17 mouse cellular contexts compared by ENCODE assay signal in the genomic region with DNA sequence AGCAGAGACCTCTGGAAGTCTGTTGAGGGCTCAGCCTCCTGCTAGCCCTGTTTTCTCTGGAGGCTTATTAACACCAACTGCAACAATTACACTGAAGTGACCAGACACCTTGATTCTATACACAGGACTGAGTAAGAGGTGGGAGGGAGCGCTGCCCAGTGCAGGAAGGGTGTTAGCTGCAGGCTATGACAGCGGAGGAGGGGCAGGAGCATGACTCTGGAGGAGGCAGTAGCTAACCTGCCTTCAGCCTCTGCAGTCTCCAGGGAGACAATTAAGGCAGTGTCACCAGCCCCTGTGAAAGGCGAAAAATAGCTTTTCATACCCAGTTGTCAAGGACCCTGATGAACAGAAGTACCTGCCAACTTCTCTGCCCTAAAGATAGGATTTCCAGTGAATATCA.
DNase-seq lines count a peak whose midpoint lies in the region; ATAC-seq and TF ChIP-seq lines count a peak whose summit lies in the region.
"Had no signal": no experiment of that assay in that cellular context is flagged by ENCODE, and none has a peak within 500 bp of the region (broad histone marks: within the 10 kb centered on the region; RNA-seq: fewer than 3 reads in every experiment).

No protein-coding gene starts in this region.

- H3K4me1 ChIP-seq in forebrain, embryonic 10.5 days: peaks cover 10% of the 10 kb centered on the region
- 0 out of 2 replicates have a peak, but pooled peaks cover 4% of the 10 kb centered on the region for H3K4me1 ChIP-seq in forebrain, postnatal 0 days (ENCODE audit: insufficient read depth)
- H3K4me1 ChIP-seq in kidney, embryonic 14.5 days (ENCODE audit: control insufficient read depth, insufficient read depth, low read length): no peaks in the 10 kb centered on the region
- no peaks in the 10 kb centered on the region for H3K4me1 ChIP-seq in embryonic facial prominence, embryonic 14.5 days (ENCODE audit: control insufficient read depth, insufficient read depth, low read length)
- H3K4me1 ChIP-seq in limb, embryonic 10.5 days: peaks cover 7% of the 10 kb centered on the region
- H3K4me1 ChIP-seq: embryonic facial prominence, embryonic 12.5 days; liver, embryonic 12.5 days had no signal

- H3K36me3 ChIP-seq in forebrain, embryonic 10.5 days (replicated peaks): no peaks in the 10 kb centered on the region
- no peaks in the 10 kb centered on the region for H3K36me3 ChIP-seq in forebrain, postnatal 0 days (ENCODE audit: insufficient read depth)
- H3K36me3 ChIP-seq in kidney, embryonic 14.5 days (ENCODE audit: control insufficient read depth, insufficient read depth, low read length): no peaks in the 10 kb centered on the region
- no peaks in the 10 kb centered on the region for H3K36me3 ChIP-seq in embryonic facial prominence, embryonic 14.5 days (ENCODE audit: control insufficient read depth, insufficient read depth, low read length)
- no peaks in the 10 kb centered on the region for H3K36me3 ChIP-seq in limb, embryonic 10.5 days
- H3K36me3 ChIP-seq: embryonic facial prominence, embryonic 12.5 days; G1E; liver, embryonic 12.5 days had no signal

- H3K4me3 ChIP-seq in forebrain, embryonic 10.5 days: no peak overlapping the region
- no peak overlapping the region for H3K4me3 ChIP-seq in forebrain, postnatal 0 days (ENCODE audit: low read depth, low read length)
- no peak overlapping the region for H3K4me3 ChIP-seq in kidney, embryonic 14.5 days (ENCODE audit: low read length)
- no peak overlapping the region for H3K4me3 ChIP-seq in embryonic facial prominence, embryonic 14.5 days (ENCODE audit: low read depth, low read length)
- no peak overlapping the region for H3K4me3 ChIP-seq in limb, embryonic 10.5 days
- H3K4me3 ChIP-seq: embryonic facial prominence, embryonic 12.5 days; liver, embryonic 12.5 days had no signal

- DNase-seq in forebrain, embryonic 10.5 days (ENCODE audit: extremely low spot score, low spot score): no peak
- no peak for DNase-seq in forebrain, postnatal 0 days
- DNase-seq in kidney, adult 8-10 months: no peak
- no peak for DNase-seq in embryonic facial prominence, embryonic 14.5 days (ENCODE audit: low spot score)
- peak; percentile 34 for DNase-seq in limb, embryonic 10.5 days (ENCODE audit: low spot score)
- no peak for DNase-seq in lung, postnatal 10 days
- DNase-seq: cerebellum, adult 8-10 months; heart, adult 11 months; thymus, postnatal 4 days had no signal

- H3K27ac ChIP-seq in forebrain, embryonic 10.5 days: peak overlapping the region; percentile 6; the same call in 1 of the 2 replicates
- H3K27ac ChIP-seq in forebrain, postnatal 0 days (ENCODE audit: low read depth, low read length): no peak overlapping the region
- H3K27ac ChIP-seq in kidney, embryonic 14.5 days (ENCODE audit: low read depth, low read length): no peak overlapping the region
- no peak overlapping the region for H3K27ac ChIP-seq in embryonic facial prominence, embryonic 14.5 days (replicated peaks; ENCODE audit: low read depth, low read length)
- no peak overlapping the region for H3K27ac ChIP-seq in limb, embryonic 10.5 days
- H3K27ac ChIP-seq: embryonic facial prominence, embryonic 12.5 days; liver, embryonic 12.5 days; stomach, postnatal 0 days had no signal

- no peak for TF ChIP-seq CTCF in forebrain, postnatal 0 days (IDR thresholded peaks at IDR 0.05; ENCODE audit: low read depth)

- H3K27me3 ChIP-seq in forebrain, embryonic 10.5 days (ENCODE audit: poor library complexity, severe bottlenecking): no peaks in the 10 kb centered on the region
- no peaks in the 10 kb centered on the region for H3K27me3 ChIP-seq in forebrain, postnatal 0 days (ENCODE audit: insufficient read depth, low read length)
- no peaks in the 10 kb centered on the region for H3K27me3 ChIP-seq in kidney, embryonic 14.5 days (ENCODE audit: control insufficient read depth, insufficient read depth, low read length)
- no peaks in the 10 kb centered on the region for H3K27me3 ChIP-seq in embryonic facial prominence, embryonic 14.5 days (replicated peaks; ENCODE audit: control insufficient read depth, insufficient read depth, low read length)
- no peaks in the 10 kb centered on the region for H3K27me3 ChIP-seq in limb, embryonic 10.5 days (ENCODE audit: low read depth, poor library complexity, severe bottlenecking)
- H3K27me3 ChIP-seq: embryonic facial prominence, embryonic 12.5 days; liver, embryonic 12.5 days had no signal

- H3K9ac ChIP-seq in forebrain, postnatal 0 days: no peak overlapping the region
- H3K9ac ChIP-seq in kidney, embryonic 14.5 days (ENCODE audit: low read depth, low read length): no peak overlapping the region
- H3K9ac ChIP-seq in embryonic facial prominence, embryonic 14.5 days (ENCODE audit: low read depth, low read length): no peak overlapping the region
- H3K9ac ChIP-seq: embryonic facial prominence, embryonic 12.5 days; liver, embryonic 12.5 days had no signal

- 37% methylated on average over 3 of the region's 3 CpGs for WGBS in forebrain, embryonic 10.5 days
- 32% methylated on average over 3 of the region's 3 CpGs for WGBS in forebrain, postnatal 0 days
- 22% methylated on average over 3 of the region's 3 CpGs for WGBS in kidney, embryonic 14.5 days
- 25% methylated on average over 3 of the region's 3 CpGs for WGBS in embryonic facial prominence, embryonic 14.5 days
- 28% methylated on average over 3 of the region's 3 CpGs for WGBS in limb, embryonic 10.5 days

- no peak overlapping the region for H3K4me2 ChIP-seq in forebrain, postnatal 0 days (ENCODE audit: low read depth)
- no peak overlapping the region for H3K4me2 ChIP-seq in kidney, embryonic 14.5 days (replicated peaks; ENCODE audit: low read depth, low read length)
- no peak overlapping the region for H3K4me2 ChIP-seq in embryonic facial prominence, embryonic 14.5 days (ENCODE audit: low read depth, low read length)
- H3K4me2 ChIP-seq: embryonic facial prominence, embryonic 12.5 days; liver, embryonic 12.5 days had no signal

- no peak for ATAC-seq in forebrain, postnatal 0 days
- ATAC-seq in kidney, embryonic 14.5 days (ENCODE audit: low FRiP score, low TSS enrichment): peak; percentile 64; the same call in 1 of the 2 replicates
- ATAC-seq in embryonic facial prominence, embryonic 14.5 days (ENCODE audit: low read depth): peak; percentile 67; the same call in 1 of the 2 replicates
- no peak for ATAC-seq in inflammation-experienced regulatory T-cells, adult 6 months
- ATAC-seq: intestine, postnatal 0 days; liver, embryonic 12.5 days; lung, postnatal 0 days had no signal

- H3K9me3 ChIP-seq in forebrain, embryonic 10.5 days: no peaks in the 10 kb centered on the region
- no peaks in the 10 kb centered on the region for H3K9me3 ChIP-seq in forebrain, postnatal 0 days (ENCODE audit: low read length)
- H3K9me3 ChIP-seq in kidney, embryonic 14.5 days (ENCODE audit: control insufficient read depth, low read length): no peaks in the 10 kb centered on the region
- H3K9me3 ChIP-seq in embryonic facial prominence, embryonic 14.5 days (ENCODE audit: control insufficient read depth, low read length): no peaks in the 10 kb centered on the region
- no peaks in the 10 kb centered on the region for H3K9me3 ChIP-seq in limb, embryonic 10.5 days (replicated peaks)
- H3K9me3 ChIP-seq: embryonic facial prominence, embryonic 12.5 days; liver, embryonic 12.5 days had no signal

Comparison
In these comparisons a context has a peak if more than half of its experiments do, and no peak if none do; other contexts are left out.
1. ATAC-seq: peak in kidney, embryonic 14.5 days (single experiment) and embryonic facial prominence, embryonic 14.5 days (single experiment); none in forebrain, postnatal 0 days (single experiment) and inflammation-experienced regulatory T-cells, adult 6 months (single experiment).